Mouse (Mus musculus) frontal cortex, postnatal 14 days (tissue): ENCODE data around the gene Pax4.

Experiments
- DNase-seq, 2 experiments: peaks; one replicate each; pipeline ENCODE4 v3.0.0; 2022; ENCODE audit warnings: low spot score in 2 of 2

Gene Pax4

DNA sequence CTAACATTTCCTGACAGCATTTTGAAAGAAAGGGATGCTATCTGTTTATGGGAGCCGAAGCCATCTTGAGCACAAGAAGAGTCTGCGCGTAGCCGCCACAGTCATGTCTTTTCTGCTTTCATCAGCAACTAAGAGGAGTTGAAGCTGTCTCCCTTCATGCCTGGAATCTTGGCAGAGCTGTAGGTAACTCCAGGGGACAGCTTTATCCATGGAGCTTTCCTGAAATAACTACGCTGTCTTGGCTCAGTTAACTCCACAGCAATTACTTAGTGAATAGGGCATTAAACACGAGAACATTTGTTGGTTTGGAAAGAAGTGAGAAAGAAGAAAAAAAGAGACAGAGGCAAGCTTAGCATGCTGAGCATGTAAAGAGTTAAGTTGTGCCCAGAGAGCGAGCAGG lies 1.2 kb downstream of the Pax4 start:
- no peak for DNase-seq

DNA sequence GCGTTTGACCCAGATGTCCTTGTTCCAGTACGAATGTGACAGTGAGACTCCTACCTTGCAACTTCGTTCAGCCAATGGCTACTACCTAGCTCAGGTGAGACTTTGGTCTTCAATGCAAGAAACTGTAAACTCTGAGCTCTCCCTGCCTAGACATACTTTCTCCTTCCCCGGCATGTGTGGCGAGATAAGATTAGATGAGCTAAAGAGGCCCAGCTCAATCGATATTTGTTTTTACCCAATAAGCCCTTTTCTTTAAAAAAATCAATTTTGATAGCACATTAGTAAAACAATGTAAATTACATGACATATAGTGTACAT lies 17.7 kb downstream of the Pax4 start:
- DNase-seq = no peak

DNA sequence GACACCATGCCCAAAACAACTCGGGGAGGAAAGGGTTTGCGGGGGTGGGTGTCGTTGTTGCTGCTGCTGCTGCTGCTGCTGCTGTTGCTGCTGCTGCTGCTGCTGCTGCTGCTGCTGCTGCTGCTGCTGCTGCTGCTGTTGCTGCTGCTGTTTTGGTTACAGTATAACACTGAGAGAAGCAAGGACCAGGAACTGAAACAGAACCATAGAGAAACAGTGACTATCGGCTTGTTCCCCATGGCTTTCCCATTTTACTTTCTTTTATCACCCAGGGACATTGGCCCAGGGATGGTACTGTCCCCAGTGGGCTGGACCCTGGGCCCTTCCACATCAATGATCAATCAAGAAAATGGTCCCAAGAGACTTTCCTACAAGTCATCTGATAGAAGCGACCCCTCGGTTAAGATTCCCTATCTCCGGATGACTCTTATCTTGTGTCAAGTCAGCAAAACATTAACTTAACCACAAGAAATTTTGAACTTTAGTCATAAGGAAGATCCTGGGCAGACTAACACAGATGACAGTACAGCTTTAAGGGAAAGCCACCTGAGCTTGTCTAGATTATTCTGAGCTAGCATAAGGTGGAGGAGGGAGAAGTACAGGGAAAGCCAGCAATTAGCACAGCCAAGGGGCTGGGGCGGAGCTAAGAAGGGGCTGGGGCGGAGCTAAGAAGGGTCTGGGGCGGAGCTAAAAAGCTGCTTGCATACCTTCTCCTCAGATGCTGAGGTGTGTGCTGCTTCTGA lies 18.2 kb downstream of the Pax4 start:
- DNase-seq = no peak

DNA sequence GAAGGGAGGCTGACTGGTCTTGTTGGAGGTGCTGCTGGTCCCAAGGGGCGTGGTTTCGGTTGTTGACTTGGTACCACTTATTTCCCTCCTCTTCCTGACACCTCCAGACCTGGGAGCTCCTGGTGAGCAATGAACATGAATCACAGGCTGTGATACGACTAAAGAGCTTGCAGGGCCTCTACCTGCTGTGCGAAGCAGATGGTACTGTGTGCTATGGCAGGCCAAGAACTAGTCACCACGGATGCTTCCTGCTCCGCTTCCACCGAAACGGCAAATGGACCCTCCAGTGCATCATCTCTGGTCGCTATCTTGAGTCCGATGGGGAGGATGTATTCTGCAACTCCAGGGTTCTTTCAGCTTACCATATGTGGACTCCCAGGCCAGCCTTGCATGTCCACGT lies 19.3 kb downstream of the Pax4 start:
- no peak for DNase-seq

DNA sequence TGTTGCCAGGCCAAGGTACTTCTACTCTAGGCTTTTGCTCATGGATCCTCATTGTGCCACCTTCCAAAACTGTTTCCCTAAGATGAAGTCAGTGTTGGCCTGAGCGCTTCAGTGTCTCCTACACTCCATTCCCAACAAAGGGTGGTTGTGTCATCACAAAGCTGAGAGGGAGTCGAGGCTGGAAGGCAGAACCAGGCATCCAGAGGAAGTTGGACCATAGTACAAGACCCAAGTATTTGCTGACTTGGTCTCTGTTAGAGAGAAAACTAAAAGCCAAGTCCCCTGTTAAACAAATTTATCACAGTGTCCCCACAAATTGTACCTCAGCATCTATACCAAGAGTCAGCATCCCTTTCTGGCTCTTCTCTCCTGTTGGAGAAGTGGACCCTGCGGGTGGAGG lies 20.9 kb downstream of the Pax4 start, which contains the start of gene Gcc1:
Gene Gcc1, minus strand, starts transcription at position 101 of the 400 bp plus-strand sequence.
- no peak for DNase-seq

DNA sequence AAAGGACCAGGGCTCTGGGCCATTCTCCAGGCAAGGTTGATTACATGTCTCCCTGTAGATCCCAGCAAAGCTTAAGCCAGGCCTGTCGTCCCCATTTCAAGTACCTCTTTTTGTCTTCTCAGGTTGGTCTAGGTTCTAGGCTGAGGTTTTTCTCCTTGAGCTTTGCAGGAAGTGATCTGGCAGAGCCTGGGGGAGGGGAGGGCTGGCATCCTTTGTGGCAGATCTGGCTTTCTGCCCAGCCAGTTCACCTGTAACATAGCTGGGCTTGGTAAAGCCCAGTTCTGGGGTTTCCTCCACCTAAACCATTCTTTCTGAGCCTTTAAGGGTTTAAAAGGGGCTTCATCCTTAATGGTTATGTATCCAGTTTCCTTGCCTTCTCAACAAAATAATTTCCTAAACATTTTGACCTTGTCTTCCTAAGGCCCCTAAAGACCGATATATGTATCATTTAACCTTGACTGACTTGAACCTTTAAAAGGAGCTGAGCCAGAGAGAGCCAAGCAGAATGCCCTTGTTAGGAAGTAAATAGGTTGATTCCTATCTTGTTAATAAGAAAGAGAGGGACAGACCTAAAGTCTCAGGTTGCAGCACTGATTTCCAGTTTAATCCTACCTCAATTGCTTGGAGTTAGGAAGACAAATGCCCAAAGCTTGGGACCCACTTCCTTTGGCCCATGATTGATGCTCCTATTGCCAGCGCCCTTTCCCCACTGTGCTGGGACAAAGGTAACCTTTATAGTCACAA lies 21.9 kb downstream of the Pax4 start, which contains the start of gene Fscn3:
Gene Fscn3, plus strand, starts transcription at position 694 of the 744 bp plus-strand sequence.
- DNase-seq = no peak

DNA sequence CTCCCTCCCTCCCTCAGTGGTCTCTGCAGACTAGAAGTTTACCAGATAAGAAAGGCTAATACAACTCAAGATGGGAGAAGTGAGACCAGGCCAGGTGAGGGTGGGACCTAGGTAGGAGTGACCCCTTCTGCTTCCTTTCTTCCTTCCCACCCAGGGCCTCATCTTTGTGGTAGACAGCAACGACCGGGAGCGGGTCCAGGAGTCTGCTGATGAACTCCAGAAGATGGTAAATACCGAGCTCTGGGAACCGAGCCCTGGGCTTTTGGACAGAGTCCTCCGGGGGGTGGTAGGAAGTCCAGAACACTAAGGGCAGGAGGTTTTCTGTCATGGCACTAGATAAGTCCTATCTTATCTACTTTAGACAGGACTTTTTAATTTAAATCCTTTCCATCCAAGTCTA lies 24.1 kb downstream of the Pax4 start:
- DNase-seq = no peak

DNA sequence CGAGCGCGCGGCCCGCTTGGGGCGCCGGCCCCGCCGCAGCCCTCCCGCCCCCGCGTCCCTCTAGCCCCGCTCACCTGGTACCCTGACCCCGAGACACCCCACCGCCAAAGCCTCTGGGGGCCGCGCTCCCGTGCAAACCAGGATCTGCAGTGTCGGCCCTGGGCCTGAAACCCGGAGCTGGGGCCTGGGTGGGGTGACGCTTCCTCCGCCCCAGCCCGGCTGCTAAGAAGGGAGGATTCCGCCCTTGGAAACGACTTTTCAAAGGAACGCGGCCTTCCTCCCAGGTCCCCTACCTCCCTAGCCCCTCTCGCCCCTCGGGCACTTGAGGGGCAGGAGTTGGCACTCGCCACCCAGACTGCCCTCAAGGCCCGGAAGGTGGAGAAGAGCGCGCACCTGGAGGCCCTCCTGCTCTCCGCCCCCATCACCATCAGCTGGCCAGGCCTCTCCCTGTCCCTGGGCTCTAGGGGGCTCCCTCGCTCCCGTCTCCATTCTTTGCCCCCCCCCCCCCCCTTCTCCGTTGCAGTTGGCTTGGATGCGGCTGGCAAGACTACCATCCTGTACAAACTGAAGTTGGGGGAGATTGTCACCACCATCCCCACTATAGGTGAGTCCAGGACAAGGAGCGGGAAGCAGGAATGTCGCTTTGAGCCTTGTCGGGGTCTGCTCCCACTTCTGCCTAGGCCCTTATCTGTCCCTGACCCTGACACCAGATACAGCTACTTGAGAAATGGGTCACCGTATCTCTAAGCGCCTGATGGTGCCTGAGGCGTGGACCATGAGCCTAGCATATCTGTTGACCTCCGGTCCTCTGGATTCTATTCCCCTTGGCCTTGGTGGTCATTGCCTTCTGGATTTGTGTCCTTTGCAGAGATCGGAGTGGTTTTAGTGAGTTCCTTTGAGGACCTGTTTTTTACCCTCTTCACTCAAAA lies 25.1 kb downstream of the Pax4 start:
- peak; percentile 40 to 42 for DNase-seq

DNA sequence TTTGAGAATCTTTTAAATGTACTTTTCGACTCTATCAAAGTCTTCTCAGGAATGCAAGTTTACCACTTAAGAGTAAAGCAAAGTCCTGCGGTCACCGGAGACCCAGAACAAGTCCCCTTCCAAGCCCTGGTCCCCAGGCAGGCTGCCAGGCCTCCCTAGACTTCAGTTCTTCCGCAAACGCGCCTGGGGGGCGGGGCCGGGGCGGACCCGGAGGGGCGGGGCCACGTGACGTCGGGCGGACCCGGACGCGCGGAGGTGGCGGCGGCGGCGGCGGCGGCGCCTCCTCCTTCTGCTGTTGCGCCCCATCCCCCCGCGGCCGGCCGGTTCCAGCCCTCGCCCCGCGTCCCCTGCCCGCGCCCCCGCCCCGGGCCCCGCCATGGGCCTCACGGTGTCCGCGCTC lies 25.8 kb downstream of the Pax4 start, which contains the start of gene Arf5:
Gene Arf5, plus strand, starts transcription at position 248 of the 400 bp plus-strand sequence.
- DNase-seq = peak; percentile 81 to 91

DNA sequence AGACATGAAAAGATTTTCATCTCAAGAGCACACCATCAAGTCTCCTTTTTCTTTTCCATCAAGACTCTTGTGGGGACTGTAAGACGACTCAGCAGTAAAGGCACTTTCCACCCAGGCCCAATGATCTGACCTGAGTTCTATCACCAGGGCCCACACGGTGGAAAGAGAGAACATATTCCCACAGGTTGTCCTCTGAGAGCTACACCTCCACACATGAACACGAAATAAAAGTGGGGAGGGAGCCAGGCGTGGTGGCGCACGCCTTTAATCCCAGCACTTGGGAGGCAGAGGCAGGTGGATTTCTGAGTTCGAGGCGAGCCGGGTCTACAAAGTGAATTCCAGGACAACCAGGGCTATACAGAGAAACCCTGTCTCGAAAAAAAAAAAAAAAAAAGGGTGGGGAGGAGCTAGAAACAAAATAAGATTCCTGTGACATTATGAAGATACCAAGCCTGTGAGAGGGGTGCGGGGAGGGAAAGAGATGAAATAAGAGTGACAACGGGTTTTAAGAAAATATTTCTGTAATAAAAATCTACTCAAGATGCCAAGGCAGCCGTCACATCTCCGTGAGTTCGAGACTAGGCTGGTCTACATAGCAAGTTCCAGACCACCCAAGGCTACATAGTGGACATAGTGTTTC lies 26.4 kb downstream of the Pax4 start:
- DNase-seq = no peak

DNA sequence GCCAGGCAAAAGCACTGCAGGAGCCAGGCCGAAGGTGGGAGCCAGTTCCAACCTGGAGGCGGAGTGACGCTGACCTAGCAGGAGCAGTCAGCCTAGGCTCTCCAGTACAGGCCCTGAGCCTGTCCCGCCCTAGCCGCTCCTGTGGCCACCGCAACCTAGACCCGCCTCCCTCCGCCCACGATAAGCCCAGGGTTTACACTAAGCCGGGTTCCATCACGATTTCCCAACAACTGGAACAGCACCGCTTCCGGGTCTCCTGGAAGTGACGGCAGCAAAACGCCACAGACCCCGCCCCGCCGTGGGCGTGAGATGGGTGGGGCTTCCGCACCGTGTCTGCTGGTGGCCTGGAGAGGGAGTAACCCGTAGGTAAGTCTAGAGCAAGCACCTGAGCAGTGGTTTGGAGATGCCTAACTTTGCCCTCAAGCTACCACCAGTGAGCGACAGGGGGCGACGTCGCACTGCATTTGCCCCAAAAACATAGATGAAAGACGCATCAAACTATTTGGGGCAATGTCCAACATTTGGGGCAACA lies 27.6 kb downstream of the Pax4 start:
- peak; percentile 89 to 90 for DNase-seq

DNA sequence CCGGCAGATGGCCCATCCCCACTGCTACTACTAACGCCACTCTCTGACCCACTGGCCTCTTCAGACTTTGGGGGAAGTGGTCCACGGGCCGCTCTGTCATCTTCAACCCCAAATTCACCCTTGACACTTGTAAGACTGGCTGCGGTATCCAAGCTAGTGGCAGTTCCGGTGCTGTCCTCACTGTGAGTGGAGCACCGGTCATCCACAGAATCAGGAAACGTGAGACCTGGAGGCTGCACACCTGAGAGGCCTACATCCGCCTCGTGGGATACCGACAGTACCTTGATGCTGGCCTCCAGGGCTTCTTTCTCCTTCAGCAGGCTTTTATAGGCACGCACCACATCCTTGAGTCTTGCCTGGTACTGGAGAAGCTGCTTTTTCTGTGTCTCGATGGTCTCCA lies 28.3 kb downstream of the Pax4 start:
- no peak for DNase-seq

DNA sequence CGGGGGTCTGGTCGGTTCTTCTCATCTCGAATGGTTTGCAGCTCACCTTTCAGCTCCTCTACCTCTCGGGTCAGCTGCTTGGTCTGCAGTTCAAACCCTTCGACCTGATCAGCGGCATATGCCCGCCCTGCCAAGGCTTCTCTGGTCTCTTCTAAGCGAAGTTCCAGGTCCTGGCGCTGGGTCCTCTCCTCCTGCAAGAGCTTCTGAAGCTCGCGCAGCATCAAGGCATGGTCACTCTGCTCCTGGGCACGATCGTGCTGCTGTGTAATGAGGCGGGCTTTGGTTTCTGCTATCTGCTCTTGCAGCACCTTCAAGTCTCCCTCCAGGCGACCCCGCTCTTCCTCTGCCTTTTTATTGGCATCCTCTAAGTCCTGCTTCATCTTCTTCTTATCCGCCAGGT lies 28.8 kb downstream of the Pax4 start:
- DNase-seq = no peak

DNA sequence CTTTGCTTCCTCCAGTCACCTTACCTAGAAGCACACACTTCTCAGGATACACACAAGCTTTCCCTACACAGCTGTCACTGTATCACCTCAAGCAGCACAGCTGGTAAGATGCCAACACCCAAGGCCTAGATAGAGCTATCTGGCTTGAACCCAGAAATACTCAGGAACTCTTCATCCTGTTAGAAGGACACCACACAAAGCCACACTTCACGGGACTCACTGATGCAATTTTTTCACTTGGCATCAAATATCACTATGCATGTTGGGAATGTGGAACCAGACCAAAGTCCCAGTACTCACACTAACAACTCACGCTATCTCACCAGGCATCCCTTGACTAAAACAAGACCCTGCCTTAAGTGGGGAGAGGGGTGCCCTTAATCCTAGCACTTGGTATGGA lies 29.5 kb downstream of the Pax4 start:
- no peak for DNase-seq

DNA sequence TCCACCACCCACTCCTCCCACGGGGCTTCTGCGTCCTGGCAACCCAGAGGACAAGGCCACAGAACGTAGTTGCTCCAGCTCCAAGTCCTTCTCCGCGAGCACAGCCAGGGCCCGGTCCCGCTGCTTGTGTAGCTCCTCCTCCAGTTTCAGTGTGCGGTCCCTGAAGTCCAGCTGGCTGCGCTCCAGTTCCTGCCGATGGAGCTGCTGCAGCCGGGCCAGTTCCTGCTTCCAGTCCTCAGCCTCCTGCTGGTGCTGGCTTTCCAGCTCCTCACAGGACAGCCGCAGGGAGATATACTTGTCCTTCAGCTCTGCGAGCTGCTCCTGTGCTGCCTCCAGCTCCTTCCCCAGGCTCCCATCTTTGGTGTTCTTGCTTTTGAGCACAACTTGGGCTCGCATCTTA lies 30.7 kb downstream of the Pax4 start:
- peak in 1 of 2 experiments; percentile 49 for DNase-seq

DNA sequence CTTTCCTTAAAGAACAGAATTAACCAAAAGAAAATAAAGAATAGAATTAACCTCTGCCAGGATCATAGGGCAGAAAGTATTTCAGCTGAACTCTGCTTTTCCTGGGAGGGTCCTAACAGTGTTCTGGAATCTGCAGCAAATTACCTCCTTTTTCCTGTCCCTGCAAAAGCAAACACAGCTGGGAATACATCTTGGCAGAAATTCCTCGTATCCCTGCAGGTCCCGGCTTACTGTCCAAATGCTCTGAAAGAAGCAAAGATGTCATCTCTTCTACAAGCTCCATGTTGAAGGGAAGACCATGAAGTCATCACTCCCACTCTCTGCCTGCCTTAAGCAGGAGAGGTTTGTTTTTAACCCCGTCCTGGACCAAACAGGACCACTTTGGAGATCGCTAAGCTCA lies 32.2 kb downstream of the Pax4 start:
- no peak for DNase-seq

DNA sequence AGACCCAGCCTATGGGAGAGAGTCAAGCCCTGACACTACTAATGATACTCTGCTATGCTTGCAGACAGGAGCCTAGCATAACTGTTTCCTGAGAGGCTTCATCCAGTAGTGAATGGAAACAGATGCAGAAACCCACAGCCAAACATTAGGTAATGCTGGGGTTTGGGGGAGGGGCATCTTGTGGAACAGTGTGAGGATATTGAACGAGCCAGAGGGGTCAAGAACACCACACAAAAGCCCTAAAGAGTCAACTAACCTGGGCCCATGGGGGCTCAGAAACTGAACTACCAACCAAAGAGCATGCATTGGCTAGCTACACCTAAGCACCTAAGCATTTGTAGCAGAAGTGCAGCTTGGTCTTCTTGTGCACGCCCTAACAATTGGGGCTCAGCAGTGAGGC lies 37.9 kb downstream of the Pax4 start:
- DNase-seq = no peak

DNA sequence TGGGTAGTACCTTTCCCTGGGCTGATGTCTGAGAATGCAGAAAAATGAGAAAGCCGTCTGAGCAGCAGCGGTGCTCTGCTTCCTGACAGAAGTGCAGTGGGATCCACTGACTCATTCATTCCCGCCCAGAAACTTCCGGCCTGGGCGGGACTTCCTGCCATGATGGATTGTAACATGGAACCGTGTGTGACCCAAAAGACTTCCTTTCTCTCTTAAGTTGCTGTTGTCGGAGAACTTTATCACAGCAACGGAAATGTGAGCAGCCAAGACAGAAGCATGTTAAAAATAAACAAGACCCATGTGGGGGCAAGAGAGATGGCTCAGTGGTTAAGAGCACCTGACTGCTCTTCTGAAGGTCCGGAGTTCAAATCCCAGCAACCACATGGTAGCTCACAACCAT lies 39.1 kb downstream of the Pax4 start:
- no peak for DNase-seq

DNA sequence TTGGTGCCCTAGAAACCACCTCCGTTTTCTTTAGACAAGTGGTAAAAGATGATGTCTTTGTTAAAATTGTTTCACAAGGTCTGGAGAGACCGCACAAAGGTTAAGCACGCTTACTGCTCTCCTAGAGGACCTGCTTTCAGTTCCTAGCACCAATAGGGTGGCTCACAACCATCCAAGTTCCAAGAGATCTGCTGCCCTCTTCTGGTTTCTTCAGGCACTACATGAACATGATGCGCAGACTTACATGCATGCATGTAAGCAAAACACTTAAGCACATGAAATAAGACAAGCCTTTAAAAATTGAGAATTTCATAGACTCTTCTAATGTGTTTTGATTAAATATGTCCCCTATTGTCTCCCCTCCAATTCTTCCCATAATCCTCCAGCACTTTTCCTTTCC lies 49.4 kb downstream of the Pax4 start:
- DNase-seq = no peak

DNA sequence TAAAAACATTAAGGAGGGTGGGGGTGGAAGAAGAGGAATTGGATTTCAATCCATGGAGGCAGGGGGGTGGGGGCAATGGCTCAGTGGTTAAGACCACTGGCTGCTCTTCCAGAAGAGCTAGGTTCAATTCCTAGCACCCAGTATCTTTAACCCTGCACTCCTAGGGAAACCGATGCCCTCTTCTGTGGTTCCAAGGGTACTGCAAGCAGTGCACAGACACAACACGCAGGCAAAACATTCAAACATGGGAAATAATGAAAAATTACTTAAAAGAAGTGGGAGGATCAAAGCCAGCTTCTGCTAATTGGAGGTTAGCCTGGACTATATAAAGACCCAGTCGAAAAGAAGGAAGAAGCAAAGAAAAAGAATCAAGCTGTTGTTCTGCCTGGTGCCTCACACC lies 50.4 kb downstream of the Pax4 start:
- DNase-seq = no peak

DNA sequence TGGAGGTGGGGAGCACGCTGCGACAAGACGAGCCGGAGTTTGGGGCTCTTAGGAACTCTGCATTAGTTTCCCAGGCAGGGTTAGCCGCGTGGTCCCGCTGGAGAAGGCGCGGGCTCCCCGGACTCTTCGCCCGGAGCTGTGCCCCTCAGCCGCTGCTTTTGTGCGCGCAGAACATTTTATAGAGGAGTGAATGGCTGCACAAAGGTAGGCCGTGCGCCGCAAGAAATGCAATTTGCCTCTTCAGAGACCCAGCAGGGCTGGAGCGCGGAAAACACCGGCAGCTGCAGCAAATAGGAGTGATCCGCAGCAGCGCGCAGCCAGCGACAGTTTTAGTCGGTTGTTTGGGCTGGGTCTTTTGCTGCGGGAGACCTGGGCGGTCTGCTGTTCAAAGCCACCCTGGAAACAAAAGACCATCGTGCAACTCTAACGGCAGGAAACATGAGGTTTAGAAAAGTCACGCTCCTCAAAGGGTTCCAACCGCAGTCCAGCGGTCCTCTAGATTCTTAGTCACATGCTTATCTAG lies 51.4 kb downstream of the Pax4 start, which contains the start of gene Zfp800:
Gene Zfp800, minus strand, starts transcription at position 325 of the 523 bp plus-strand sequence.
- no peak for DNase-seq
